Mouse (Mus musculus) embryonic fibroblast, embryonic 13.5 days (primary cell): ENCODE data around the gene BC016579.

Experiments used
- CTCF ChIP-seq: IDR thresholded peaks from 2 replicates; pipeline ENCODE4 v1.5.1; 2011; ENCODE audit warnings: mild to moderate bottlenecking, control low read depth, low read length, moderate library complexity, borderline replicate concordance; ENCODE audit not compliant: insufficient read depth
- POLR2A ChIP-seq: IDR thresholded peaks from 2 replicates; pipeline ENCODE4 v1.6.1; 2011; ENCODE audit warnings: low read depth, mild to moderate bottlenecking, control low read depth, low read length, moderate library complexity

GRCm38 (mm10) chr16:45595494-45595893 lies 58.4 kb downstream of the BC016579 start:
- no peak for TF ChIP-seq CTCF
- TF ChIP-seq POLR2A, result no peak
